Mouse (Mus musculus) bone marrow, adult 2 months (tissue): ENCODE results near the gene Ubqln4.

Experiments
- CTCF ChIP-seq: fragments of 200-500 bp; IDR thresholded peaks from 2 replicates; pipeline ENCODE4 v1.5.1; 2011; ENCODE audit warnings: low read length, control low read depth; ENCODE audit not compliant: control insufficient read depth, insufficient read depth
- POLR2A ChIP-seq: fragments of 200-500 bp; IDR thresholded peaks from 2 replicates; pipeline ENCODE4 v1.6.1; 2011; ENCODE audit warnings: low read depth, mild to moderate bottlenecking, control low read depth, low read length, borderline replicate concordance; ENCODE audit not compliant: control insufficient read depth

DNA sequence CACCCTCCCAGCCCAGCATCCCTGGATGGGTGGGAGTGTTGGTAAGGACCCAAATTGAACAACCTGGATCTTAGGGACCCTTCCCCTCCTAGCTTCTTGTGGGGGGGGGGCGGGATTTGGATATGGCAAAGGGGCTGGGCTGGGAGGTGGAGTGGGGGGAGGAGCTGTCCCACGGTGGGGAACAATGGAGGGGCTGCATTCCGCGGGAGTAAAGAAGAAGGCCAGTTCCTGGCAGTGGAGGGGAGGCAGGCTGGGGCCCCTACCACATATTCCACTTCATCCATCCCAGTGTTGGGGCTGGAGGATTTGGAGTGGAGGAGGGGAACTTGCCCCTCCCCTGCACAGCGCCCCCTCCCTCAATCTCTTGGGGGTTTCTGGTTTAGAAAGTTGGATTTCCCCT, 19.9 kb upstream of the Ubqln4 start:
- TF ChIP-seq CTCF (no peak), POLR2A (no peak)
